Mouse (Mus musculus): ENCODE results near the gene D130043K22Rik.
A peak's percentile ranks its signal among the peaks of the same experiment; 100 is the strongest.

Gene D130043K22Rik

GRCm38 (mm10) chr13:24903412-24903811 lies 58.5 kb downstream of the D130043K22Rik start:
- no peak for DNase-seq

GRCm38 (mm10) chr13:24905422-24905821 lies 60.5 kb downstream of the D130043K22Rik start:
- no peak for DNase-seq

DNA sequence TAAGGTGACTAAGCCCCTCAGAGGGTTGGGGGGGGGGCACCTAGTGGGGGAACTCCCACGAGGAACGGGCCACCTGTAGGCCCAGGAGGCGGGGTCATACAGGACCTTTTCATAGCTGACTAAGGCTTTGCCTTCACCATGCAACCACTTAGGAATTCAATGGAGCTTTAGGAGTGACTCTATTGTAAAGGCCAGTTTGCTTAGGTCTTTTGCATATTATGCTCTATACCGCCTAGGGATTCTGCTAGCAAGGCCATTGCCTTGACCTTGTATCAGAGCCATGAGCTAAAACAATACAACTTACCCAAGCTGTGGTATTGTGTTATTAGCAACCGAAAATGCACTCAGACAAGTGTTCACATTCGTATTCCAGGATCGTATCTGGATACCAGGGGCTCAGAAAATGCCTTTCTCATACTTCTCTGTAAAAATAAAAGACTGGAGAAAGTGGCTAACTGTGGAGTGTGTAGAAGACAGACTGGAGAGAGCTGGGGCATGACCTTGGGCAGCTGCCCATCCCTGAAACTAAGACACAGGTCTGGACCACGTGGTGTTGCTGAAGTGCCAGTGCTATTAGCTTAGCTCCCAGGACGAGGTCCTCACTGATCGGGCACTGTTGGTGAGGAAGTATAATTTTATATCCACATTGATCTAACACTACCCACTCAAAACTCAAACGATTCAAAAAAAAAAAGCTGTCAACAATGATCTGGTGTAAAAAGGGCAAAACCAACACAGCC lies 62.1 kb downstream of the D130043K22Rik start:
- no peak for DNase-seq

GRCm38 (mm10) chr13:24909112-24909511 lies 64.2 kb downstream of the D130043K22Rik start:
- no peak for DNase-seq

DNA sequence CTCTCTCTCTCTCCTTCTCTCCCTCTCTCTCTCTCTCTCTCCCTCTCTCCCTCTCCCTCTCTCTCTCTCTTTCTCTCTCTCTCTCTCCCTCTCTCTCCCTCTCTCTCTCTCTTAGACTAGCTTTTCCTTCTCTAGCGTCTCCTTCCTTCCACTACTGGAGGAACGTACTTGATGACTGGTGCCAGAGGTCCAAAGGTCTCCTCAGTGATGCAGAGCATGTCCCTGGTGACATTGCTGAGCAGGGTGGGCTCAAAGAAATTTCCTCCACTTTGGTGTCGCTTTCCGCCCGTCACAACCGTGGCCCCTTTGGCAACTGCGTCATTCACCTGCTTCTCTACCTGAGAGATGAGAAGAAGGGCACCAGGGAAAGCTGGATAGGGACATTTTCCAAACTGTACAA lies 68.6 kb downstream of the D130043K22Rik start:
- DNase-seq = no peak

DNA sequence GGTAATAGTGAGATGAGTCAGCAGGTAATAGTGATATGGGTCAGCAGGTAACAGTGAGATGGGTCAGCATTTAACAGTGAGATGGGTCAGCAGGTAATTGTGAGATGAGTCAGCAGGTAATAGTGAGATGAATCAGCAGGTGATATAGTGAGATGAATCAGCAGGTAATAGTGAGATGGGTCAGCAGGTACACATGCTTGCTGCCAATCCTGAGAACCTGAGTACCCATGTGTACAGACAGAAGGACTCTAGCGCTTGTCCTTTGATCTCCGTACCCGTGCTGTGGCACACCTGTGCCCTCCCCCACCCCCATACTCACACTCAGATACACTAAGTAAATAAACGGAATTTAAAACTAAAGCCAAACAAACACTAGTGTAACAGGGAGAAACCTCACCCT lies 70.0 kb downstream of the D130043K22Rik start:
- no peak for DNase-seq

GRCm38 (mm10) chr13:24915831-24916230 lies 70.9 kb downstream of the D130043K22Rik start:
- DNase-seq = no peak

DNA sequence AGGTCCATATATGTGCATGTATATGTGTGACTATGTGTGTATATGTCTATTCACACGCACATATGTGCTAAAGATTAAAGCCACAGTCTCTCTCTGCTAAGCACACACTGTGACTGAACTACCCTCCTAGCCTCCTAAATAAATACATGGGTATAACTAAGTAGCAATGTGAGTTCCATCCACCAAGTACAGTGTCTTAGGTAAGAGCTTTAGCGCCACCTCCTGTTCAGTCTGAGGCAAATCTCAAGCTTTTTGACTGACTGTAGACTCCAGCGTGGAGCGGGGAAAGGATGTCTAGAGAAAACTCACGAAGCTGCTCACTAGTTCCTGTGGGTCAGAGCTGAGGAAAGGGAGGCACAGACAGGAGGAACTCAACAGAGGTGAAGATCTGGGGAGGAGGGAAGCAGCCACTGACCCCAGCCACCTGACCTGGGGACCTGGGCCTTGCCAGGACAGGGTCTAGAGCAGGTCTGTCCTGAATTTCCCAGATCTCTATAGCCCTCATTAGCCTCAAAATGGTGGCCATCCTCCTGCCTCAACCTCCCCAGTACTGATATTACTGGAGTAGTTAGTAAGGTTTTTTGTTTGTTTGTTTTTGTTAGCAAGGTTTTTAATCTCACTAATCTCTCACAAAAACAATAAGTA lies 75.5 kb downstream of the D130043K22Rik start:
- peak; percentile 73 for DNase-seq

GRCm38 (mm10) chr13:24921281-24921680 lies 76.3 kb downstream of the D130043K22Rik start:
- peak; percentile 47 for DNase-seq

GRCm38 (mm10) chr13:24923991-24924390 lies 79.1 kb downstream of the D130043K22Rik start:
- no peak for DNase-seq

DNA sequence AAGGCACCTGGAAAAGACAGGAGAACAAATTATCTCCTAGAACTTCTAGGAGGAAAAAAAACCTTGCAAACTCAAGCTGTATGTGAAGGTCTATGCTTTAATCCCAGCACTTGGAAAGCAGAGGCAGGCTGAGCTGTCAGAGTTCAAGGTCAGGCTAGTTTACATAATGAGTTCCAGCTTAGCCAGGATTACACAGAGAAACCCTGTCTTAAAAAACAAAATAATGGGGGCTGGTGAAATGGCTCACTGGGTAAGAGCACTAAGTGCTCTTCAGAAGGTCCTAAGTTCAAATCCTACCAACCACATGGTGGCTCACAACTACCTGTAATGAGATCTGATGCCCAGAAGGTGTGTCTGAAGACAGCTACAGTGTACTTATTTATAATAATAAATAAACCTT lies 85.7 kb downstream of the D130043K22Rik start:
- DNase-seq = no peak

DNA sequence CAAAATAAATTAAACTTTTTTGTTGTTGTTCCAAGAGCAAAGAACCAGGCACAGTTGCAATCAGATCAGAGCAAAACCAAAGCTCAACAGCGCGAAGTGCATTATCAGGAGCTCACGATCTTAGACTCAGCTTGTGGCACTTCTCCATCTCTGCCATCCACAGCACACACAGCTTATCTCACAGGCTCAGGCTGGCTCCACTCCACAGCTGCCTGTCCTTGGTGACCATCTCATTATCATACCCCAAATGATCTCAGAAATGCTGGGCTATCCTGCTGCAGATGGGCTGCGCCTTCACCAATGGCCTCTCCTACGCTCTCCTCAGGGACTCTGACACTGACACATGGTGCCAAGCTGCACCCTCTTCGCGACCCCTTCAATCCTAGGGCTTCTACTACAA lies 88.3 kb downstream of the D130043K22Rik start:
- DNase-seq = no peak

DNA sequence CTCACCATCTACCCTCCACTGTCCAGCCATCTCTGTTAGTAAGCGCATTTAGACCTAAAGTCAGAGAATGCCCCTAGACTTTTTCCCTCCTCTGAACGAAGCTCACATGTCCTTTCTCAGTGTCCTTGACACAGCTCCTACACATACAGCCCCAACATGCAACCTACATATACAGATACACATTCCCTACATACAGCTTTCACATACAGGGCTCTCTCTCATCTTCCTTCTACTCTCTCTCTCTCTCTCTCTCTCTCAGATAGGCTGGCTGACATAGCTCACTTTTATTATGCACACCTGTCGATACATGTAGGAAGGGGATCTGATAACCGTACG lies 91.8 kb downstream of the D130043K22Rik start:
- no peak for DNase-seq

- DNase-seq = peak; percentile 78
Measured at GRCm38 (mm10) chr13:24937108-24937838, 92.3 kb downstream of the D130043K22Rik start, which contains the start of gene Aldh5a1. Gene Aldh5a1, minus strand, starts transcription at chr13:24937661.

- DNase-seq = no peak
Measured at GRCm38 (mm10) chr13:24937839-24938166, 92.9 kb downstream of the D130043K22Rik start.

- DNase-seq = peak; percentile 79
Measured at GRCm38 (mm10) chr13:24938683-24939082, 93.7 kb downstream of the D130043K22Rik start.

- no peak for DNase-seq
Measured at GRCm38 (mm10) chr13:24939472-24939871, 94.5 kb downstream of the D130043K22Rik start.

DNA sequence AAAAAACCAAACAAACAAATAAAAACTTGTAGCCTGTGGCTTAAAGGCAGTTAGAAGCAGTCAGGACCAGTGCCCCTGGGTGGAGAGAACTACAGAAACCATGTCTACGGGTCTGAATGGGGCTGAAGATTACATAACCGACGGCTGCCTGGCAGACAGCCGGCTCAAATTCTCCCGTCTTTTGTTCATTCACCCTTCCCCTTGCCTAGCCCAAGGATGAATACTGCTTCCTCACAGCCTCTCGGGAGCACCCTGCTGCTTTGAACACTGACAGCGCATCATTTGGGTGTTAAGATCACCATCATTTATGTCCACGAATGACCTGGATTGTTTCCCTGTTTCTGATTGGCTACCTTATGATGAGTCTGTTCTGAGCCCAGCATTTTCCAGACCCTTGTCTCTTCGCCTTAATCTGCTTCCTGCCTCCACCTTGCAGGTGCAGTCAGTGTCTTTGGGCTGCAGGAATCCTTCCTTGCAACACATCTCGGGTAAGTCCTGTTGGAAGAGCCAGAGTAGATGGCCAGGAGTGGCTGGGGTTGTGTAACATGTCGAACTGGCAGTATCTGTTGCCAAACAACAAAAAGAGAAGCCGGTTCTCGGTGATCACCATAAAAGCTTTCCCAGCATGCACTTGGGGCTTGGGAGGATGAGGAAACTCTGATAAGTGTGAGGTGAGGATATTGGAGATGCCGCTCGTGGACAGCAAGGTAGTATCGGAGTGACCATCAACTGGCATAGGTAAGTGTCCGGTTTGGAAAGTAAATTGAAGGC lies 97.8 kb downstream of the D130043K22Rik start, which contains the start of gene Gpld1:
Gpld1 (plus strand) TSS at position 641 of the 771 bp plus-strand sequence.
- no peak for DNase-seq

GRCm38 (mm10) chr13:24943303-24943702 lies 98.4 kb downstream of the D130043K22Rik start:
- DNase-seq = no peak

- no peak for DNase-seq
Measured at GRCm38 (mm10) chr13:24945567-24945966, 100.6 kb downstream of the D130043K22Rik start.

DNA sequence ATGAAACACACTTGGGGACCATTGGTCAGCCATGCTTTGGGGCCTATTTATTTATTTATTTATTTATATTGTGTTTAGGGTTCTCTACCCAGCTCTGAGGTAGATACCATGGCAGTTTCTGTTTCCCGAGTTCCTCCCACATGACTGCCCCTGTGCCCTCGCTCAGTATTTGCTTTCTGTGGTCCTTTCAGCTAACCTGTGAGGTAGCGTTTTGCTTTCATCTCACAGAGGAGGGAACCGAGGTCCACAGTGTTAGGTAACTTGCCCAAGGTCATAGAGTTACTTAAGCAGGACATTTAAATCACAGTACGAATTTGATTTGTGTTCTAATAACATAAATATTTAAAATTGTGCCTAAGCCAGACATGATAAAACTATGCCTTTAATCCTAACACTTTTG lies 102.2 kb downstream of the D130043K22Rik start:
- DNase-seq = no peak

- DNase-seq = no peak
Measured at GRCm38 (mm10) chr13:24948870-24949269, 103.9 kb downstream of the D130043K22Rik start.

Measured in thymus, postnatal 4 days (tissue).